Mouse (Mus musculus) heart, postnatal 0 days (tissue): ENCODE measurements around the gene Kat14.

Experiments
- CTCF ChIP-seq: IDR thresholded peaks from 2 replicates; pipeline ENCODE4 v1.5.1; 2016; ENCODE audit warnings: antibody characterized with exemption, control low read depth, low read depth
- EP300 ChIP-seq: IDR thresholded peaks from 2 replicates; pipeline ENCODE4 v1.6.1; 2016; ENCODE audit warnings: antibody characterized with exemption, low read depth

DNA sequence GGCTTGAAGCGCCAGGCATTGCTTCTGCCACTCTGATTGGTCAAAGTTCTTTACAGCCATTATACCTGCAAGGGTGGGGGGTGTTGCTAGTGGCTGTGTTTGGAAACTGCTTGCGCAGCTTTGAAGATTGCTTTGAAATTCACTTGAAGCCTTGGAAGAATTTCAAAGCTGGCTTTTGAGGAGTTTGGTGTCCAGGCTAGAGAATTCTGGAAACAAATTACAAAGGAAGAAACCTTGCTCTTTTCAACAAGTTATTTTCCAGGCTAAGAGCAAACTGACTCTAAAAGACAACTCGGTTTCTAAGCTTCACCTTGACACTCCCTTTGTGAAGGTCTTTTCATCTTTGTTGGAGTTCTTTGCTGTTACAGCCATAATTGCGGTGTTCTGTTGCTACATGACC is 30.7 kb downstream of the Kat14 start:
- TF ChIP-seq CTCF (no peak), EP300 (no peak)
